Mouse (Mus musculus): Measurements from ENCODE around the gene Tmem88.

Gene Tmem88

GRCm38 (mm10) chr11:69398059-69398458 lies at the start of gene Tmem88:
Gene Tmem88 (minus strand): TSS chr11:69398234.
- DNase-seq (ENCODE audit: extremely low read depth, insufficient read length, low spot score), result no peak

GRCm38 (mm10) chr11:69447299-69447698 lies 49.3 kb upstream of the Tmem88 start:
- DNase-seq (ENCODE audit: extremely low read depth, insufficient read length, low spot score), result no peak

GRCm38 (mm10) chr11:69443328-69443727 lies 45.3 kb upstream of the Tmem88 start:
- peak; percentile 58 for DNase-seq (ENCODE audit: extremely low read depth, insufficient read length, low spot score)

GRCm38 (mm10) chr11:69437291-69437690 lies 39.3 kb upstream of the Tmem88 start:
- no peak for DNase-seq (ENCODE audit: extremely low read depth, insufficient read length, low spot score)

GRCm38 (mm10) chr11:69433189-69433588 lies 35.2 kb upstream of the Tmem88 start:
- DNase-seq (ENCODE audit: extremely low read depth, insufficient read length, low spot score), result no peak

- DNase-seq (ENCODE audit: extremely low read depth, insufficient read length, low spot score), result no peak
Observed at GRCm38 (mm10) chr11:69432640-69432982, 34.6 kb upstream of the Tmem88 start.

GRCm38 (mm10) chr11:69431829-69432639 lies 34.0 kb upstream of the Tmem88 start:
- DNase-seq (ENCODE audit: extremely low read depth, insufficient read length, low spot score), result peak; percentile 46

- DNase-seq (ENCODE audit: extremely low read depth, insufficient read length, low spot score), result no peak
Observed at GRCm38 (mm10) chr11:69430631-69431030, 32.6 kb upstream of the Tmem88 start.

- no peak for DNase-seq (ENCODE audit: extremely low read depth, insufficient read length, low spot score)
Observed at GRCm38 (mm10) chr11:69429313-69429712, 31.3 kb upstream of the Tmem88 start.

GRCm38 (mm10) chr11:69428751-69429150 lies 30.7 kb upstream of the Tmem88 start:
- DNase-seq (ENCODE audit: extremely low read depth, insufficient read length, low spot score), result no peak

GRCm38 (mm10) chr11:69426246-69426645 lies 28.2 kb upstream of the Tmem88 start:
- DNase-seq (ENCODE audit: extremely low read depth, insufficient read length, low spot score), result no peak

GRCm38 (mm10) chr11:69423885-69424284 lies 25.9 kb upstream of the Tmem88 start:
- DNase-seq (ENCODE audit: extremely low read depth, insufficient read length, low spot score), result no peak

GRCm38 (mm10) chr11:69422842-69423241 lies 24.8 kb upstream of the Tmem88 start:
- DNase-seq (ENCODE audit: extremely low read depth, insufficient read length, low spot score), result no peak

- no peak for DNase-seq (ENCODE audit: extremely low read depth, insufficient read length, low spot score)
Observed at GRCm38 (mm10) chr11:69421131-69421977, 23.3 kb upstream of the Tmem88 start.

- no peak for DNase-seq (ENCODE audit: extremely low read depth, insufficient read length, low spot score)
Observed at GRCm38 (mm10) chr11:69420554-69421000, 22.5 kb upstream of the Tmem88 start.

GRCm38 (mm10) chr11:69419813-69420553 lies 21.9 kb upstream of the Tmem88 start:
- DNase-seq (ENCODE audit: extremely low read depth, insufficient read length, low spot score), result peak; percentile 45

- no peak for DNase-seq (ENCODE audit: extremely low read depth, insufficient read length, low spot score)
Observed at GRCm38 (mm10) chr11:69419443-69419812, 21.4 kb upstream of the Tmem88 start.

GRCm38 (mm10) chr11:69418481-69419442 lies 20.7 kb upstream of the Tmem88 start:
- peak; percentile 98 for DNase-seq (ENCODE audit: extremely low read depth, insufficient read length, low spot score)

- DNase-seq (ENCODE audit: extremely low read depth, insufficient read length, low spot score), result peak; percentile 90
Observed at GRCm38 (mm10) chr11:69417449-69418384, 19.7 kb upstream of the Tmem88 start.
